Mouse (Mus musculus) midbrain, postnatal 0 days (tissue): ENCODE data around the gene A730049H05Rik. TPM values are rescaled to one million over a fixed set of nuclear protein-coding genes. Genes with fewer than 3 reads are reported as not detected.

ENCODE experiments used
- ATAC-seq: fragments of 200-750 bp; cut with Nextera tagmentation; 2 replicates; pipeline ENCODE4 v1.8.0; 2017; ENCODE audit warnings: moderate number of reproducible peaks, mild to moderate bottlenecking, moderate TSS enrichment, moderate library complexity; ENCODE audit not compliant: low FRiP score
- DNase-seq: peaks from one replicate; pipeline ENCODE4 v3.0.0-alpha.2; 2015; ENCODE audit warnings: low spot score
- H3K27ac ChIP-seq: fragments of 300-500 bp; sonication (generic); 2 replicates; pipeline ENCODE4 v1.5.1; 2014; ENCODE audit warnings: low read depth, mild to moderate bottlenecking, low read length, mixed read lengths
- H3K27me3 ChIP-seq: fragments of 300-500 bp; sonication (generic); 2 replicates; pipeline ENCODE4 v1.6.1; 2014; ENCODE audit warnings: low read length, control low read depth, mixed read lengths; ENCODE audit not compliant: insufficient read depth
- H3K36me3 ChIP-seq: fragments of 300-500 bp; sonication (generic); 2 replicates; pipeline ENCODE4 v1.6.1; 2014; ENCODE audit warnings: low read length, control low read depth, mixed read lengths; ENCODE audit not compliant: insufficient read depth
- H3K4me1 ChIP-seq: fragments of 300-500 bp; sonication (generic); 2 replicates; pipeline ENCODE4 v1.6.1; 2014; ENCODE audit warnings: mild to moderate bottlenecking, control low read depth, antibody characterized with exemption, low read length, mixed read lengths; ENCODE audit not compliant: insufficient read depth
- H3K4me2 ChIP-seq: fragments of 300-500 bp; sonication (generic); 2 replicates; pipeline ENCODE4 v1.6.1; 2014; ENCODE audit warnings: low read depth, mild to moderate bottlenecking, low read length, mixed read lengths; ENCODE audit not compliant: poor library complexity, severe bottlenecking
- H3K4me3 ChIP-seq: fragments of 300-500 bp; sonication (generic); 2 replicates; pipeline ENCODE4 v1.5.1; 2014; ENCODE audit warnings: low read depth, mild to moderate bottlenecking, low read length, moderate library complexity
- H3K9ac ChIP-seq: fragments of 300-500 bp; sonication (generic); replicated peaks from 2 replicates; pipeline ENCODE4 v1.6.1; 2014; ENCODE audit warnings: mild to moderate bottlenecking, low read length, moderate library complexity, mixed read lengths; ENCODE audit not compliant: poor library complexity, severe bottlenecking
- H3K9me3 ChIP-seq: fragments of 300-500 bp; sonication (generic); 2 replicates; pipeline ENCODE4 v1.6.1; 2016; ENCODE audit warnings: low read length, control low read depth
- CTCF ChIP-seq: IDR thresholded peaks from 2 replicates; pipeline ENCODE4 v1.5.1; 2016; ENCODE audit warnings: antibody characterized with exemption, mild to moderate bottlenecking
- WGBS: fragments of 180-500 bp; shearing (Covaris S2); extraction: QIAGEN DNeasy Blood & Tissue Kit; methylation state at CpG from one replicate; pipeline ENCODE4 v1.1.7; 2014; 5-methylcytosine and 5-hydroxymethylcytosine counted together
- polyA plus RNA-seq: library from polyadenylated mRNA; unstranded; fragments of >200 nt; fragmentation: Nextera tagmentation; extraction: Ambion mirVana; gene quantifications from 2 replicates; pipeline ENCODE4 v1.2.1, GENCODE M21; 2015
- total RNA-seq: library from RNA; depleted of rRNA; stranded (reverse); fragments of >200 nt; gene quantifications from 2 replicates; pipeline ENCODE4 v1.2.3, GENCODE M21; 2014

The A730049H05Rik gene
- total and polyA plus RNA-seq, 2 experiments from 2014 or later: 0.82 to 0.83 TPM

DNA sequence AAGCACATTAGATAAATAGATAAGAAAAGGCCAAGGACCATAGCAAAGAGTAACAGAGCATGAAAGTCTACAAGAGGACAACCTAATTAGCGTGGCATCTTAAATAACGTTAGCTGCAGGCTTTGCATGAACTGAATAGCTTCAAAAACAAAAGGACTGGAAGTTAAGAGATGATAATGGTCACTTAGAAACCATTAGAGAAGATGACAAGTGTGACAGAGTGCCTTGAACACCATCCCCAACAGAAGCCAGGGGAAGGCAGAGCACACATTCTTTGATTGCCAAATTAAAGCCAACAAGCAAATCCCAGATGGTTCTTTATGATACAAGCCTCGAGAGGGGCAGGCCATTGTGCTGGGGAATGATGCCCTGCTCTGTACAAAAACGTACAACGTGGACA, 5.3 kb downstream of the A730049H05Rik start:
- Histone ChIP-seq H3K36me3 (no peaks in the 10 kb centered on the region), H3K9ac (no peak overlapping the region), H3K27me3 (0 out of 2 replicates have a peak, but pooled peaks cover 4% of the 10 kb centered on the region), H3K27ac (no peak overlapping the region), H3K4me1 (no peaks in the 10 kb centered on the region; the same call in 1 of the 2 replicates), H3K9me3 (no peaks in the 10 kb centered on the region), H3K4me3 (no peak overlapping the region), H3K4me2 (no peak overlapping the region)
- TF ChIP-seq CTCF: no peak
- ATAC-seq (no peak), DNase-seq (no peak)
- WGBS: 18% methylated on average over 5 of the region's 5 CpGs

DNA sequence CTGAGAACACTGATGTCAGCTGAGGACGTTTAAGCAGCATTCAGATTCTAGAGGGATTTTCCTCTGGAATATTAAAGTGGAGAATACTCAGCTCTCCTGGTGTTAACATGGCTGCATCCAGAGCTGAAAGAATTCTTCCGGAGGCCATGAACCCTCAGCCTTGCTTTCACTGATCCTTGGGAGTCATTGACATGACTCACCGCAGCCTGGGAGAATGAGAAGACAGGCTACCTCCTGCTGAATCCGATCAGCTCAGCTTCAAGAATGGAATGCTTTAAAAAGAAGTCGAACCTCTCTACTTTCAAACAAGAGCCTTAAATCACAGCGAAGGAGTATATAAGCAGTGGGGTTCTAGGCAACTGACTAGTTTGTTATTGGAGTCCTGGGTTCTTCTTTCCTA, 5.7 kb downstream of the A730049H05Rik start:
- DNase-seq (no peak), ATAC-seq (no peak)
- Histone ChIP-seq H3K27me3 (0 out of 2 replicates have a peak, but pooled peaks cover 4% of the 10 kb centered on the region), H3K27ac (no peak overlapping the region), H3K36me3 (no peaks in the 10 kb centered on the region), H3K9ac (no peak overlapping the region), H3K9me3 (no peaks in the 10 kb centered on the region), H3K4me1 (no peaks in the 10 kb centered on the region; the same call in 1 of the 2 replicates), H3K4me2 (no peak overlapping the region), H3K4me3 (no peak overlapping the region)
- TF ChIP-seq CTCF: no peak
- WGBS: 35% methylated on average over 6 of the region's 6 CpGs

DNA sequence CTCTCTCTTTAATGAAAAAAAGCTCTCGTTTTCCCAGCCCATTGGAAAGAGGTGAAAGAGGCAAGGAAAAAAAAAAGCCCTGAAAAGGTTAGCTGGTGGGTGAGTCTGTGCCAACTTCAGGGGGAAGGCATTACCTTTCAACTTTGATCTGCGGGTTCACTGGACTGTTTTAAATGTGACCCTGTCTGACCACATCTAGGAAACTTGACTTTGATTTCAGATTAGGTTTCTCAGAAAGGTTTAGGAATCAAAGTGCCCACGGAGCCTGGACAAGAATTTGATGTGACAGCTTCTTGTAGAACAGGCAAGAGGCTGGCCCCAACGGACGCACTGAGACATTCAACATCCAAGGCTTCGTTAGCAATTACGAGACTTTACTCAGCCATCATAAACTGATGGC, 7.7 kb downstream of the A730049H05Rik start:
- no peaks in the 10 kb centered on the region for H3K36me3 ChIP-seq
- WGBS: 42% methylated on average over 7 of the region's 7 CpGs
- H3K4me2 ChIP-seq: no peak overlapping the region
- H3K4me3 ChIP-seq: no peak overlapping the region
- DNase-seq (no peak), ATAC-seq (no peak)
- H3K9ac ChIP-seq: no peak overlapping the region
- TF ChIP-seq CTCF: no peak
- H3K27me3 ChIP-seq: 0 out of 2 replicates have a peak, but pooled peaks cover 4% of the 10 kb centered on the region
- no peaks in the 10 kb centered on the region for H3K9me3 ChIP-seq
- H3K27ac ChIP-seq: no peak overlapping the region
- no peaks in the 10 kb centered on the region; the same call in 1 of the 2 replicates for H3K4me1 ChIP-seq

DNA sequence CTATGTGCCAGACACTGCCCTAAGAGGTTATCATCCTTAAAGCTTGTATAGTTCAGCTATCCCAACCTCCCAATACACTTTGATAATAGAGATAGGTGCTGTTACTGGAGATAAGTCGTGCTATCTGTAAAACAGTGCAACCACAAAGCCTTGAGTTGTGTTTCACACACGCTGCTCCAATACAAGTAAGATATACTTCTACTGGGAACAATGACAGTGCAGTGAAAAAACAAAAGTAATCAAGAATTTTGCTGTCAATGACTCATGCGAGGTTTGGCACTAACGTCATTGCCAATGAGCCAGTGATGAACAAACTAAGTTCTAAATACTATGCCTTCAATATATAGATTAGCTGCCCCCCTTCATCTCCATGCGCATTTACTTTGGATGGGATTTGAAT, 10.3 kb downstream of the A730049H05Rik start:
- DNase-seq (no peak), ATAC-seq (no peak)
- TF ChIP-seq CTCF: no peak
- H3K27me3 ChIP-seq: 0 out of 2 replicates have a peak, but pooled peaks cover 4% of the 10 kb centered on the region
- no peaks in the 10 kb centered on the region for H3K9me3 ChIP-seq
- no peak overlapping the region for H3K4me2 ChIP-seq
- no peaks in the 10 kb centered on the region for H3K36me3 ChIP-seq
- no peak overlapping the region for H3K9ac ChIP-seq
- WGBS: 89% methylated on average over 5 of the region's 5 CpGs
- no peak overlapping the region for H3K4me3 ChIP-seq
- no peak overlapping the region for H3K27ac ChIP-seq
- H3K4me1 ChIP-seq: no peaks in the 10 kb centered on the region; the same call in 1 of the 2 replicates

DNA sequence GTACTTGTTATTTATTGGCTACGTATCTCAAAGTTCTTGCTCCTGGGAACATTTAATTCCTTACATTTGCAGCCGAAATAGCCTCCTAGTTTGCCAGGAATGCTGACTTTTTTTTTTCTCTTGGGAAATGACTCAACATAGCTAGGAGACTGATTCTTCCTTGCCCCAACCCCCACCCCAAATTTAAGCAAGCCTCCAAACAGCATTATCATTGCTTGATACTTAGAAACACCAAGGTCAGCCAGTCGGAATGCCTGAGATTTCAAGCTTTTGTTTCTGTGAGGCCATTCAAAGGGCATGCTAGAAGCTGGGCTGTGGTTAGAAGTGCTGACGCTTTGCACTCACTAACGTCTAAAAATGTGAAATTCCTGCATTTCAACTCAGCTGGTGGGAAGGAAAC, 11.1 kb downstream of the A730049H05Rik start:
- 0 out of 2 replicates have a peak, but pooled peaks cover 4% of the 10 kb centered on the region for H3K27me3 ChIP-seq
- H3K9me3 ChIP-seq: no peaks in the 10 kb centered on the region
- H3K4me1 ChIP-seq: no peaks in the 10 kb centered on the region
- H3K27ac ChIP-seq: no peak overlapping the region
- ATAC-seq: no peak
- no peak for TF ChIP-seq CTCF
- no peak overlapping the region for H3K9ac ChIP-seq
- no peak overlapping the region for H3K4me3 ChIP-seq
- 54% methylated on average over 5 of the region's 5 CpGs for WGBS
- DNase-seq: no peak
- no peak overlapping the region for H3K4me2 ChIP-seq
- no peaks in the 10 kb centered on the region for H3K36me3 ChIP-seq

DNA sequence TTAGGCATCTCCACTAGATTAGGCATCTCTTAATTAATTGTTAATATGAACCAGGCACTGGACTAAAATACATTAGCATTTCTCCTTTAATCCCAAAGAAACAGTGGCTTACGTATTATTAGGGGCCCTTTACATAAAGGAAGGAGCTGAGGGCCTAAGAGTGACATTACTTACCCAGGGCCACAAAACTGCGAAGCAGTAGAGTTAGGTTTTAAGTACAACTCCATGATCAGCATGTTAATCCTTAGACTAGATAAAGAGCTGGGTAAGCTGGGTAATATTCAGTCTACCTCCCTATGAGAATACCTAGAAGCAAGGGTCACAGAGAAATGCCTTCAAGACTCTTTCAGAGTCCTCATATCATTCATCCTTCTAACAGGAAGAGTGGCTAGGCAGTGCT, 12.9 kb downstream of the A730049H05Rik start:
- Histone ChIP-seq H3K9me3 (no peaks in the 10 kb centered on the region), H3K36me3 (no peaks in the 10 kb centered on the region)
- TF ChIP-seq CTCF: no peak

More for the DNA sequence above, 12.9 kb downstream of the A730049H05Rik start:
- ATAC-seq (no peak), DNase-seq (no peak)
- H3K27ac ChIP-seq: no peak overlapping the region
- H3K27me3 ChIP-seq: no peaks in the 10 kb centered on the region
- H3K4me1 ChIP-seq: no peaks in the 10 kb centered on the region
- H3K4me3 ChIP-seq: no peak overlapping the region
- 88% methylated on average over 2 of the region's 2 CpGs for WGBS
- H3K9ac ChIP-seq: no peak overlapping the region
- H3K4me2 ChIP-seq: no peak overlapping the region
